13 mouse cellular contexts compared by ENCODE assay signal in the genomic region with DNA sequence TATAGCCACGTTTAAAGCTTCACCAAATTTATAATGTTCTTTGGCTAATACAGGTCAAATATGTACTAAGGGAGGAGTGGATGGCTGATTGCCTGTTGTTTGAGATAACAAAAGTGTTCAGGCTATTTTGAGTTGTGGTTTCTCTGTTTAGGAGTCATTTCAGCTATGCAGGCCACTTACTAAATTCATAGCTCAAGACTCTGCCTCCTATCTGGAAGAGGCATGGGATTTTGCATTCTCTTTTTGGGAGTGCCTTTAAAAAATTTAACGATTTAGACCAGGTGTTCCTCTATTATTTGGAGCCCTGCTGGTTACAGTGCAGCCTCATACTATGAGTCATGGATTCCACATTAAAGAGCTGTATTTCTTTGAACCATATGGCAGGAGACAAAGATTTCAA. TPM values are rescaled to one million over a fixed set of nuclear protein-coding genes. Genes with fewer than 3 reads are reported as not detected.
DNase-seq lines count a peak whose midpoint lies in the region; ATAC-seq and TF ChIP-seq lines count a peak whose summit lies in the region.
"Had no signal": no experiment of that assay in that cellular context is flagged by ENCODE, and none has a peak within 500 bp of the region (broad histone marks: within the 10 kb centered on the region; RNA-seq: fewer than 3 reads in every experiment).

No protein-coding gene starts in this region.

- no peak overlapping the region for H3K27ac ChIP-seq in kidney, postnatal 0 days
- peak overlapping the region; percentile 84 for H3K27ac ChIP-seq in MEL (ENCODE audit: control insufficient read depth, low read depth, low read length)
- peak overlapping the region; percentile 77 for H3K27ac ChIP-seq in heart, embryonic 13.5 days (replicated peaks)
- H3K27ac ChIP-seq: macrophage had no signal

- H3K4me1 ChIP-seq in kidney, postnatal 0 days (replicated peaks; ENCODE audit: insufficient read depth, low read length) = peaks cover 4% of the 10 kb centered on the region; the same call in 1 of the 2 replicates
- peaks cover 12 to 24% of the 10 kb centered on the region in 2 experiments for H3K4me1 ChIP-seq in MEL (ENCODE audit: control insufficient read depth in 1 of 2, insufficient read depth in 2 of 2, low read length in 2 of 2)
- peaks cover 85% of the 10 kb centered on the region for H3K4me1 ChIP-seq in heart, embryonic 13.5 days

- TF ChIP-seq RAD21 in MEL (IDR thresholded peaks at IDR 0.05; ENCODE audit: low read depth, low read length) = no peak

- TF ChIP-seq CTCF in kidney, postnatal 0 days (IDR thresholded peaks at IDR 0.05; ENCODE audit: low read depth) = no peak
- TF ChIP-seq CTCF in MEL (IDR thresholded peaks at IDR 0.05 in 2 of 3, conservative IDR thresholded peaks at IDR 0.05 in 1 of 3; ENCODE audit: control insufficient read depth in 1 of 3, insufficient read depth in 1 of 3, low read depth in 2 of 3, low read length in 3 of 3, poor library complexity in 1 of 3, severe bottlenecking in 1 of 3) = no peak

- 56% methylated on average over 2 of the region's 2 CpGs for WGBS in kidney, postnatal 0 days
- WGBS in heart, embryonic 13.5 days = 18% methylated on average over 2 of the region's 2 CpGs

- no peaks in the 10 kb centered on the region for H3K27me3 ChIP-seq in kidney, postnatal 0 days (ENCODE audit: insufficient read depth, low read length)
- H3K27me3 ChIP-seq in MEL (ENCODE audit: control insufficient read depth in 1 of 2, insufficient read depth in 2 of 2, low read length in 2 of 2) = no peaks in the 10 kb centered on the region
- no peaks in the 10 kb centered on the region for H3K27me3 ChIP-seq in heart, embryonic 13.5 days (replicated peaks)

- TF ChIP-seq EP300 in MEL (IDR thresholded peaks at IDR 0.05; ENCODE audit: low read depth in 1 of 2, low read length in 2 of 2) = peak; percentile 81

- H3K9ac ChIP-seq in kidney, postnatal 0 days (ENCODE audit: low read depth, low read length) = no peak overlapping the region
- peak overlapping the region; percentile 37 for H3K9ac ChIP-seq in MEL (ENCODE audit: control insufficient read depth, low read depth, low read length, poor library complexity, severe bottlenecking)
- peak overlapping the region; percentile 54; the same call in 1 of the 2 replicates for H3K9ac ChIP-seq in heart, embryonic 13.5 days

- ATAC-seq in kidney, postnatal 0 days (replicated peaks; ENCODE audit: low FRiP score, low read depth) = no peak
- ATAC-seq in heart, embryonic 13.5 days (ENCODE audit: extremely low read depth, insufficient number of reproducible peaks, low FRiP score, low TSS enrichment) = no peak

- H3K36me3 ChIP-seq in kidney, postnatal 0 days (ENCODE audit: insufficient read depth, low read length) = no peaks in the 10 kb centered on the region
- peaks cover 0 to 45% of the 10 kb centered on the region in 2 experiments; a peak in 2 of 4 replicates for H3K36me3 ChIP-seq in MEL (ENCODE audit: control insufficient read depth in 1 of 2, insufficient read depth in 2 of 2, low read length in 2 of 2)
- H3K36me3 ChIP-seq in heart, embryonic 13.5 days = no peaks in the 10 kb centered on the region

- no peak for TF ChIP-seq POLR2A in MEL (IDR thresholded peaks at IDR 0.05; ENCODE audit: control insufficient read depth in 1 of 2, insufficient read depth in 1 of 2, low read depth in 1 of 2, low read length in 2 of 2, poor library complexity in 1 of 2)

- no peak overlapping the region for H3K4me2 ChIP-seq in kidney, postnatal 0 days (ENCODE audit: low read length)
- H3K4me2 ChIP-seq in heart, embryonic 13.5 days = peak overlapping the region; percentile 60

- H3K9me3 ChIP-seq in kidney, postnatal 0 days (replicated peaks; ENCODE audit: low read length) = no peaks in the 10 kb centered on the region
- no peaks in the 10 kb centered on the region for H3K9me3 ChIP-seq in MEL (replicated peaks; ENCODE audit: insufficient read depth, low read length)
- no peaks in the 10 kb centered on the region for H3K9me3 ChIP-seq in heart, embryonic 13.5 days

- peak; percentile 40 for DNase-seq in kidney, postnatal 0 days (ENCODE audit: low spot score)
- no peak for DNase-seq in kidney, adult 18-20 months
- DNase-seq in MEL (ENCODE audit: low read depth, low spot score) = peak; percentile 79
- peak; percentile 66 for DNase-seq in lung, postnatal 36 days
- no peak for DNase-seq in right cerebral cortex, postnatal 14 days
- no peak for DNase-seq in adrenal gland, adult 2 months
- no peak for DNase-seq in adrenal gland, postnatal 10 days
- DNase-seq: cerebellum, adult 11 months; kidney, postnatal 4 days; thymus, postnatal 25 days had no signal

- no peak overlapping the region for H3K4me3 ChIP-seq in kidney, postnatal 0 days (replicated peaks; ENCODE audit: low read depth, low read length)
- H3K4me3 ChIP-seq in MEL (ENCODE audit: control insufficient read depth in 1 of 2, insufficient read depth in 1 of 2, low read depth in 2 of 2, low read length in 2 of 2) = no peak overlapping the region
- peak overlapping the region; percentile 15; the same call in 1 of the 2 replicates for H3K4me3 ChIP-seq in heart, embryonic 13.5 days
- H3K4me3 ChIP-seq: erythroblast, embryonic 14.5 days had no signal

- H3K79me2 ChIP-seq in MEL (ENCODE audit: control insufficient read depth, insufficient read depth, low read length, poor library complexity) = peaks cover 9% of the 10 kb centered on the region; the same call in 1 of the 2 replicates

TF ChIP-seq in MEL, 35 proteins besides CTCF, POLR2A, EP300 and RAD21:
- TF ChIP-seq USF2 (IDR thresholded peaks at IDR 0.05; ENCODE audit: borderline replicate concordance in 1 of 2, insufficient read depth in 1 of 2, low read depth in 1 of 2, low read length in 2 of 2) = no peak
- TF ChIP-seq MEF2A (IDR thresholded peaks at IDR 0.05; ENCODE audit: extremely low read depth, insufficient replicate concordance, low read depth, low read length, poor library complexity, severe bottlenecking) = peak; percentile 93; the same call in 1 of the 2 replicates
- TF ChIP-seq E2F4 (IDR thresholded peaks at IDR 0.05; ENCODE audit: borderline replicate concordance, low read depth, low read length) = no peak
- TF ChIP-seq NRF1 (IDR thresholded peaks at IDR 0.05; ENCODE audit: insufficient read depth, low read depth, low read length, poor library complexity, severe bottlenecking) = no peak
- no peak for TF ChIP-seq HCFC1 (IDR thresholded peaks at IDR 0.05; ENCODE audit: low read depth, low read length)
- peak; percentile 60 for TF ChIP-seq RCOR1 (IDR thresholded peaks at IDR 0.05; ENCODE audit: low read depth, low read length)
- TF ChIP-seq TAL1 (IDR thresholded peaks at IDR 0.05; ENCODE audit: low read length) = peak; percentile 92
- TF ChIP-seq ETS1 (IDR thresholded peaks at IDR 0.05; ENCODE audit: low read depth, low read length) = peak; percentile 84
- TF ChIP-seq SIN3A (IDR thresholded peaks at IDR 0.05; ENCODE audit: low read length) = peak; percentile 37; the same call in 1 of the 2 replicates
- TF ChIP-seq JUND (IDR thresholded peaks at IDR 0.05; ENCODE audit: low read depth, low read length) = no peak; the same call in 1 of the 2 replicates
- TF ChIP-seq KAT2A (conservative IDR thresholded peaks at IDR 0.05; ENCODE audit: low read depth, low read length) = no peak
- 0 out of 2 replicates have a peak, but pooled peaks have one; percentile 14 for TF ChIP-seq MAX (IDR thresholded peaks at IDR 0.05; ENCODE audit: low read length)
- no peak for TF ChIP-seq SMC3 (IDR thresholded peaks at IDR 0.05; ENCODE audit: low read depth, low read length)
- TF ChIP-seq GATA1 (IDR thresholded peaks at IDR 0.05; ENCODE audit: low read depth, low read length) = peak; percentile 80
- TF ChIP-seq POLR2AphosphoS2 (IDR thresholded peaks at IDR 0.05; ENCODE audit: low read length) = no peak
- TF ChIP-seq TCF12 (IDR thresholded peaks at IDR 0.05; ENCODE audit: low read depth, low read length) = peak; percentile 75
- no peak for TF ChIP-seq USF1 (IDR thresholded peaks at IDR 0.05; ENCODE audit: low read depth, low read length)
- TF ChIP-seq ELF1 (IDR thresholded peaks at IDR 0.05; ENCODE audit: low read depth, low read length) = no peak
- TF ChIP-seq MXI1 (IDR thresholded peaks at IDR 0.05; ENCODE audit: low read depth, low read length) = no peak
- no peak for TF ChIP-seq MAZ (IDR thresholded peaks at IDR 0.05; ENCODE audit: low read depth, low read length)
- TF ChIP-seq MAFK (IDR thresholded peaks at IDR 0.05; ENCODE audit: borderline replicate concordance, low read depth, low read length) = peak; percentile 71; the same call in 1 of the 2 replicates
- TF ChIP-seq ZNF384 (IDR thresholded peaks at IDR 0.05; ENCODE audit: low read depth, low read length) = no peak

RNA-seq across cellular contexts. Expression of a gene that starts 9.2 kb away (rescaled TPM):
- polyA plus RNA-seq in kidney, postnatal 0 days (2015; fragmentation: Nextera tagmentation; extraction: Ambion mirVana) = 39.9 and 42.0 TPM in 2 replicates
- 11.7 and 14.7 TPM in 2 replicates for total RNA-seq in MEL (2012; rRNA removed)
- 10 to 100 TPM in 1 of 2 experiments, not detected in 1; 30.3 TPM for polyA plus RNA-seq in MEL (2012; ENCODE audit: insufficient read depth in 1 of 2, insufficient read length in 2 of 2, low read depth in 1 of 2, low replicate concordance in 2 of 2, missing spikeins in 1 of 2)
- 67.1 and 69.8 TPM in 2 replicates for polyA plus RNA-seq in heart, embryonic 13.5 days (2015; fragmentation: Nextera tagmentation; extraction: Ambion mirVana)
- total RNA-seq in adrenal gland, adult 2 months (2021) = 100 to 1,000 TPM in 1 of 2 experiments, 10 to 100 TPM in 1; 69.9 to 122 TPM
- polyA plus RNA-seq in adrenal gland, adult 2 months (2012; rRNA removed) = 31.1 and 36.4 TPM in 2 replicates
- 10 to 100 TPM; 76.6 to 82.1 TPM for total RNA-seq in adrenal gland, postnatal 10 days (2021)

Comparison
In these comparisons a context has a peak if more than half of its experiments do, and no peak if none do; other contexts are left out.
1. DNase-seq: peak in kidney, postnatal 0 days (single experiment), MEL (single experiment) and lung, postnatal 36 days (single experiment); none in kidney, adult 18-20 months (single experiment), right cerebral cortex, postnatal 14 days (single experiment), adrenal gland, adult 2 months (single experiment) and adrenal gland, postnatal 10 days (single experiment).